16 mouse cellular contexts compared by ENCODE assay signal in the genomic region with DNA sequence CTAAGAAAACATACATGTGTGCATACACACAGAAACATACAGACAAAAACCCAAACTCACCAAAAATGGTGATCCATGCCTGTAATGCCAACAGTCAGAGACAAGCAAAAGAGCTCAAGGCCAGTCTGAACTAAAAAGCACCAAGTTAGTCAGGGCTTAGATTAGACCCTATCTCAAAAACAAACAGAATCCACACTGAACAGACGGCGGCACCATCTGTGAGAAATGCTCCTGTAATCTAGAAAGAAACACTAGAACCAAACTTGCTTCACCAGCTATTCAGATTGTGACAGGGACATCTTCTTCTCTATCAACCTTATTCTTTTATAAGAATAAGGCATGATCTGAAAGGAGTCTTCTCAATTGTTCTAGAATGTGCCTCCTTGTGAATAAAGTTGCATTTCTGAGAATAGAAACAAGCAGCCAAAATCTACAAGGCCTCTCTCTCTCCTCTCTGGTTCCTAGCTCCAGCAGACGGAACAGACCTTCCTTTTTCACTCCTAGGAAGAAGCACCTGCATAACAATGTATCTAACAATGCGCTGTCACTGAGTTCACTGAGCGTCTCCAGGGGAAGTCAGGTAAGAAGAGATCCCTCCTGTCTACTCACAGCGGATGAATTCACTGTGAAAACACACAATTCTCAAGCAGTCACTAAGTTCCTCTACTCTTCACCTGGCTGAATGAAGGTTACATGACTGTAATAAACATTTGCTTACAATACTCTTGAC. TPM values are rescaled to one million over a fixed set of nuclear protein-coding genes. Genes with fewer than 3 reads are reported as not detected.
DNase-seq lines count a peak whose midpoint lies in the region; ATAC-seq and TF ChIP-seq lines count a peak whose summit lies in the region.
"Had no signal": no experiment of that assay in that cellular context is flagged by ENCODE, and none has a peak within 500 bp of the region (broad histone marks: within the 10 kb centered on the region; RNA-seq: fewer than 3 reads in every experiment).

No protein-coding gene starts in this region.

- no peak overlapping the region for H3K27ac ChIP-seq in liver, embryonic 13.5 days
- H3K27ac ChIP-seq in liver, embryonic 11.5 days (ENCODE audit: low read depth, low read length), result no peak overlapping the region
- peak overlapping the region; percentile 36 for H3K27ac ChIP-seq in layer of hippocampus, adult 2 months
- no peak overlapping the region for H3K27ac ChIP-seq in midbrain, postnatal 0 days (ENCODE audit: low read depth, low read length)
- H3K27ac ChIP-seq: liver, embryonic 14.5 days had no signal

- no peak overlapping the region for H3K9ac ChIP-seq in liver, embryonic 13.5 days
- no peak overlapping the region for H3K9ac ChIP-seq in liver, embryonic 11.5 days (ENCODE audit: low read depth, low read length)
- H3K9ac ChIP-seq in midbrain, postnatal 0 days (replicated peaks; ENCODE audit: low read length, poor library complexity, severe bottlenecking), result no peak overlapping the region
- H3K9ac ChIP-seq: liver, embryonic 14.5 days had no signal

- H3K9me3 ChIP-seq in liver, embryonic 13.5 days (replicated peaks), result no peaks in the 10 kb centered on the region
- H3K9me3 ChIP-seq in liver, embryonic 11.5 days (ENCODE audit: control insufficient read depth, low read length), result no peaks in the 10 kb centered on the region
- H3K9me3 ChIP-seq in midbrain, postnatal 0 days (ENCODE audit: low read length), result no peaks in the 10 kb centered on the region

- TF ChIP-seq CTCF in layer of hippocampus, adult 2 months (conservative IDR thresholded peaks at IDR 0.05), result no peak
- TF ChIP-seq CTCF in midbrain, postnatal 0 days (IDR thresholded peaks at IDR 0.05), result no peak

- 68% methylated on average over 6 of the region's 6 CpGs for WGBS in liver, embryonic 13.5 days (ENCODE audit: insufficient replicate concordance)
- WGBS in liver, embryonic 11.5 days, result 69% methylated on average over 6 of the region's 6 CpGs
- 65% methylated on average over 6 of the region's 6 CpGs for WGBS in midbrain, postnatal 0 days

- peaks cover 15% of the 10 kb centered on the region for H3K36me3 ChIP-seq in liver, embryonic 13.5 days
- H3K36me3 ChIP-seq in liver, embryonic 11.5 days (ENCODE audit: control insufficient read depth, insufficient read depth, low read length), result peaks cover 7% of the 10 kb centered on the region; the same call in 1 of the 2 replicates
- H3K36me3 ChIP-seq in midbrain, postnatal 0 days (ENCODE audit: insufficient read depth, low read length), result no peaks in the 10 kb centered on the region

- H3K27me3 ChIP-seq in liver, embryonic 13.5 days, result no peaks in the 10 kb centered on the region
- H3K27me3 ChIP-seq in liver, embryonic 11.5 days (replicated peaks; ENCODE audit: control insufficient read depth, insufficient read depth, low read length), result no peaks in the 10 kb centered on the region
- no peaks in the 10 kb centered on the region for H3K27me3 ChIP-seq in midbrain, postnatal 0 days (ENCODE audit: insufficient read depth, low read length)

- H3K4me2 ChIP-seq in liver, embryonic 13.5 days, result 0 out of 2 replicates have a peak overlapping the region, but pooled peaks have one; percentile 8
- no peak overlapping the region for H3K4me2 ChIP-seq in liver, embryonic 11.5 days
- H3K4me2 ChIP-seq in midbrain, postnatal 0 days (ENCODE audit: low read depth, low read length, poor library complexity, severe bottlenecking), result no peak overlapping the region

- DNase-seq in cerebellum, postnatal 10 days, result peak; percentile 28 to 29
- DNase-seq in liver, embryonic 13.5 days, result no peak
- no peak for DNase-seq in liver, embryonic 11.5 days (ENCODE audit: low spot score)
- DNase-seq in layer of hippocampus, adult 2 months (ENCODE audit: low spot score in 2 of 2), result peak; percentile 42 to 52
- peak; percentile 27 to 36 for DNase-seq in right cerebral cortex, postnatal 36 days (ENCODE audit: low spot score in 2 of 2)
- DNase-seq in urinary bladder, postnatal 36 days (ENCODE audit: low spot score in 2 of 2), result no peak
- no peak for DNase-seq in midbrain, postnatal 0 days (ENCODE audit: low spot score)
- DNase-seq: embryo, embryonic 11 days; lung, postnatal 36 days; spleen, adult 18-20 months had no signal

- no peak overlapping the region for H3K4me3 ChIP-seq in liver, embryonic 13.5 days (replicated peaks)
- H3K4me3 ChIP-seq in liver, embryonic 11.5 days (ENCODE audit: low read depth, low read length), result no peak overlapping the region
- H3K4me3 ChIP-seq in layer of hippocampus, adult 2 months, result no peak overlapping the region
- H3K4me3 ChIP-seq in midbrain, postnatal 0 days (ENCODE audit: low read depth, low read length), result no peak overlapping the region

- ATAC-seq in cerebellum, adult (ENCODE audit: insufficient number of reproducible peaks, low FRiP score, low TSS enrichment), result no peak
- ATAC-seq in liver, embryonic 13.5 days (ENCODE audit: low read depth), result no peak
- no peak for ATAC-seq in liver, embryonic 11.5 days (replicated peaks; ENCODE audit: low FRiP score)
- no peak for ATAC-seq in midbrain, postnatal 0 days (ENCODE audit: low FRiP score)
- ATAC-seq: intestine, embryonic 16.5 days had no signal

- peaks cover 41% of the 10 kb centered on the region for H3K4me1 ChIP-seq in liver, embryonic 13.5 days (replicated peaks)
- peaks cover 28% of the 10 kb centered on the region for H3K4me1 ChIP-seq in liver, embryonic 11.5 days (replicated peaks; ENCODE audit: control insufficient read depth, insufficient read depth, low read length)
- H3K4me1 ChIP-seq in midbrain, postnatal 0 days (ENCODE audit: insufficient read depth, low read length), result peaks cover 5% of the 10 kb centered on the region

RNA-seq across cellular contexts. Expression of gene Myef2, which starts 3.9 kb away (rescaled TPM):
- polyA plus RNA-seq in liver, embryonic 13.5 days (2015; fragmentation: Nextera tagmentation; extraction: Ambion mirVana), result 30.0 and 37.6 TPM in 2 replicates
- polyA plus RNA-seq in liver, embryonic 11.5 days (2014; fragmentation: Nextera tagmentation; extraction: Ambion mirVana), result 75.9 and 76.9 TPM in 2 replicates
- 100 to 1,000 TPM; 105 to 108 TPM for total RNA-seq in layer of hippocampus, adult 2 months (2021)
- total RNA-seq in midbrain, postnatal 0 days (2014; rRNA removed), result 73.0 and 100 TPM in 2 replicates
- 152 and 174 TPM in 2 replicates for polyA plus RNA-seq in midbrain, postnatal 0 days (2015; fragmentation: Nextera tagmentation; extraction: Ambion mirVana)

RNA-seq across cellular contexts. Expression of gene Ctxn2, which starts 16.9 kb away (rescaled TPM):
- not detected in 2 replicates for polyA plus RNA-seq in liver, embryonic 13.5 days (2015; fragmentation: Nextera tagmentation; extraction: Ambion mirVana)
- polyA plus RNA-seq in liver, embryonic 11.5 days (2014; fragmentation: Nextera tagmentation; extraction: Ambion mirVana), result not detected in 2 replicates
- 10 to 100 TPM; 11.2 to 16.0 TPM for total RNA-seq in layer of hippocampus, adult 2 months (2021)
- 12.6 and 16.1 TPM in 2 replicates for total RNA-seq in midbrain, postnatal 0 days (2014; rRNA removed)
- 47.5 and 47.7 TPM in 2 replicates for polyA plus RNA-seq in midbrain, postnatal 0 days (2015; fragmentation: Nextera tagmentation; extraction: Ambion mirVana)
- total RNA-seq: MEL; monocyte, adult 5-6 weeks had no signal
- polyA plus RNA-seq: heart, embryonic 14.5 days; liver, embryonic 14.5 days had no signal

RNA-seq across cellular contexts. Expression of gene Slc12a1, which starts 32.8 kb away (rescaled TPM):
- polyA plus RNA-seq in liver, embryonic 13.5 days (2015; fragmentation: Nextera tagmentation; extraction: Ambion mirVana), result not detected in 2 replicates
- not detected in 2 replicates for polyA plus RNA-seq in liver, embryonic 11.5 days (2014; fragmentation: Nextera tagmentation; extraction: Ambion mirVana)
- total RNA-seq in layer of hippocampus, adult 2 months (2021), result under 1 TPM in 1 of 2 experiments, not detected in 1; 0.08 TPM
- total RNA-seq in midbrain, postnatal 0 days (2014; rRNA removed), result 0.05 and 0.44 TPM in 2 replicates
- 0.06 TPM in 2 replicates for polyA plus RNA-seq in midbrain, postnatal 0 days (2015; fragmentation: Nextera tagmentation; extraction: Ambion mirVana)
- total RNA-seq: MEL; monocyte, adult 5-6 weeks had no signal
- polyA plus RNA-seq: heart, embryonic 14.5 days; intestine, embryonic 16.5 days; liver, embryonic 14.5 days had no signal

RNA-seq across cellular contexts. Expression of gene Slc24a5, which starts 51.6 kb away (rescaled TPM):
- polyA plus RNA-seq in liver, embryonic 13.5 days (2015; fragmentation: Nextera tagmentation; extraction: Ambion mirVana), result 8.1 and 8.3 TPM in 2 replicates
- 17.1 TPM in 2 replicates for polyA plus RNA-seq in liver, embryonic 11.5 days (2014; fragmentation: Nextera tagmentation; extraction: Ambion mirVana)
- under 1 TPM; 0.47 to 0.61 TPM for total RNA-seq in layer of hippocampus, adult 2 months (2021)
- 0.14 and 1.4 TPM in 2 replicates for total RNA-seq in midbrain, postnatal 0 days (2014; rRNA removed)
- polyA plus RNA-seq in midbrain, postnatal 0 days (2015; fragmentation: Nextera tagmentation; extraction: Ambion mirVana), result 4.7 and 5.0 TPM in 2 replicates

Comparison
In these comparisons a context has a peak if more than half of its experiments do, and no peak if none do; other contexts are left out.
1. DNase-seq: peak in cerebellum, postnatal 10 days (2 of 2), layer of hippocampus, adult 2 months (2 of 2) and right cerebral cortex, postnatal 36 days (2 of 2); none in liver, embryonic 13.5 days (single experiment), liver, embryonic 11.5 days (single experiment), urinary bladder, postnatal 36 days (0 of 2) and midbrain, postnatal 0 days (single experiment).
2. RNA of gene Ctxn2, which starts 16.9 kb away (polyA plus RNA-seq): 47.5 to 47.7 TPM in midbrain, postnatal 0 days; not detected in liver, embryonic 13.5 days and not detected in liver, embryonic 11.5 days; every median in the first group is over 10 times any median in the second.